Mouse (Mus musculus) G1E-ER4 (cell line): ENCODE measurements around the gene Gmppa. TPM values are rescaled to one million over a fixed set of nuclear protein-coding genes. Genes with fewer than 3 reads are reported as not detected.

Source experiments
- GATA1 ChIP-seq: IDR thresholded peaks from one replicate; pipeline ENCODE4 v1.8.0; 2012; ENCODE audit warnings: low read length, inconsistent platforms
- polyA plus RNA-seq: library from polyadenylated mRNA; stranded (reverse); fragments of >175 nt; gene quantifications from 2 replicates; pipeline ENCODE4 v1.2.3, GENCODE M21; 2012

Gene Gmppa
- 292 TPM in 2 replicates for polyA plus RNA-seq

- TF ChIP-seq GATA1 = no peak
Observed at GRCm38 (mm10) chr1:75435475-75436328, at the start of gene Gmppa. Gene Gmppa, plus strand, starts transcription at chr1:75435930.

DNA sequence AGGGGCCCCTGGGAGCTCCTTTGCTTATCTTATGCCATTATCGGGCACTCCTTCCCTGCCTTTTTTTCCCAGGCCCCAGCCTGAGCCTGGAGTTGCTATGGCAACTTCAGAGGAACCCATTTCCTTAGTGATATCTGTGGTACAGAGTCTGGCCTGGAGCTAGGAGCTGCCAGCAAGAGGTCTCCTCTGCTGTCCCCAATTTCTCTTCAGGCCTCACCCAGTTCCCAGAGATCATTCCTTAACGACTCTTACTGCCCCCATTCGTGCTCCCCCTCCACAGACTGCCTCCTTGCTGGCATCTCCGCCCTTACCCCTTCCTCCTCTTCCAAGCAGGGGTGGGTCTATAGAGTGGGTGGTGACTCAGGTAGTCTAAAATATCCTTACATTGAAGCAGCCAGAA lies 49.6 kb upstream of the Gmppa start:
- no peak for TF ChIP-seq GATA1

GRCm38 (mm10) chr1:75387469-75387928 lies 48.2 kb upstream of the Gmppa start:
- TF ChIP-seq GATA1 = no peak

GRCm38 (mm10) chr1:75387929-75388897 lies 47.5 kb upstream of the Gmppa start:
- no peak for TF ChIP-seq GATA1

- no peak for TF ChIP-seq GATA1
Observed at GRCm38 (mm10) chr1:75388898-75389515, 46.7 kb upstream of the Gmppa start.

- no peak for TF ChIP-seq GATA1
Observed at GRCm38 (mm10) chr1:75393139-75393538, 42.6 kb upstream of the Gmppa start.

DNA sequence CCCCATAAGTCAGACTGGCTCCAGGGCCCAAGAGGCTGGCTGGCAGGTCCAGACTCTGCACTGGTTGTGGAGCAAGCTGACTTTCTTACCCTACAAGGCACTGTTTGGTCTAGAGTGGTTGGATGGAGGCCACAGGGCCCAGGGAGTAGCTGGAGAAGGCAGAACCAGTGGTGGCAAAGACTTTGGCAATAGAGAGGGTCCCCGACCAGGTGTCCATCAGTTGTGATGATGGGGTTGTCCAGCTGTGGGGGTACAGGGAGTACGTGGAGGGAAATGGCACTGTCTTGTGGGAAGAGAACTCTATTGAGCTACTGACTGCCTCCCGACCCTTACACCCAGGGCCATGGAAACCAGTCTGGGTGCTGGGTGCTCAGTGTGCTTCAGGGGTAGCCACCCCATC lies 41.9 kb upstream of the Gmppa start:
- TF ChIP-seq GATA1 = no peak

DNA sequence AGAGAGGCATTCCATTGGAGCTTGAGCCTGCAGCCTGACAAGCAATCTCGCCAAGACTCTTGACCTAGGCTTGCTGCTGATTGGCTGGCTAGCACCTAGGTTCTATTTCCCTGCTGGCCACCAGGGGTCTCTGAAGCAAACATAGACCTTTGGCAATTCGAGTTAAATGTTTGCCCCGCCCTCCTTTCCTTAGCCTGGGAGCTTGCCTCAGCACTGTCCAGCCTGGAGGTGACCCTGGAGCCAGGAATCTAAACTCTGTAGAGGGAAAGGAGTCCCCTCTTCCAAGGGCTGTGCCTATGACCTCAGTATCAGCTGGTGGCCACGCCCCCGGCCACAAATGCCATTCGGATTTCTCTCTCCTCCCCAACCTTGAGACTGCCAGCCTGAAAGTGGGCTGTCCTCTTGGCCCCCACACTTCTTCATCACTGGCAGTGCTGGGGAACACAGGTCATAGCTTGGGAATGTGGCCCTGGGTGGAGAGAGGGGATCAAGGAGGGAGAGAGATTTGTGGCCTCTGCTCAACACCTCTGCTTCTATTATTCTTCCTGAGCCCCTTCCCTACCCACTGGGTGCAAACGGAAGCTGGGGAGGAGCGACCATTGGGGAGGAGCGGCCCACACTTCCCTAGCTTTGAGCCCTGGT lies 36.8 kb upstream of the Gmppa start:
- no peak for TF ChIP-seq GATA1

DNA sequence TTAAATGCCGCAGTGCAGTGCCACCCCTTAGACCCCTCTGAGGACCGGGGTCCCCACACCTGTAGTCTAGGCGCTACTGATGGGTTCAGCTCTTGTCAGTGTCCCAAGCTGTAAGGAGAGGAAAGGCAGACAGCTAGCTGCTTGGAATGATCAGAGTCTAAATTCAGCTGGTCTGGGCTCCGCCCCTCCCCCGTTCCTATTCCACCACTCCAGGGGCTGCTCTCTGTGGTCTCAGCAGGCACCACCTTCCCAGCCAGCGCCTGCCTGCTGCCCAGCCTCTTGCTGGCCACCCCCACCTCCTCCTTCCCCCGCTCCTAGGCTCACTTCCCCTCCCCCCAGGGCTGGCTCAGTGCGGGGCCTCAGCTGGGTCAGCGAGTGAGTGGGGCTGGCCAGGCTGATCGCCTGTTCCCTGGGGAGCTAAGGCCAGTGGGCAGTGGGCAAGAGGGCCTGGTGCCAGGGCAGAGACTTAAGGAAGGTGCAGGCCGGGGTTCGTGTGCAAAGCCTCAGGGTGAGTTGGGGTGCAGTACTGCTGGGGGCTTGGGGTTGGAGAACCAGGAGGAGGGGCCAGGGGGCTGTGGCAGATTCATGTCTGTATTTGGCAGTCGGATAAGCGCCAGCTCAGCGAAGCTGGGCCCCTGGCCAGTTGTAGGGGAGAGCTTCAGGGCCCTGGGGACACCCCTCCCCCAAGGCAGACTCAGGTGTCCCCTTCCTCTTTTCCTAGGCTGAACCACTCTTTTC lies 35.8 kb upstream of the Gmppa start:
- no peak for TF ChIP-seq GATA1

- no peak for TF ChIP-seq GATA1
Observed at GRCm38 (mm10) chr1:75400493-75401115, 35.1 kb upstream of the Gmppa start.

DNA sequence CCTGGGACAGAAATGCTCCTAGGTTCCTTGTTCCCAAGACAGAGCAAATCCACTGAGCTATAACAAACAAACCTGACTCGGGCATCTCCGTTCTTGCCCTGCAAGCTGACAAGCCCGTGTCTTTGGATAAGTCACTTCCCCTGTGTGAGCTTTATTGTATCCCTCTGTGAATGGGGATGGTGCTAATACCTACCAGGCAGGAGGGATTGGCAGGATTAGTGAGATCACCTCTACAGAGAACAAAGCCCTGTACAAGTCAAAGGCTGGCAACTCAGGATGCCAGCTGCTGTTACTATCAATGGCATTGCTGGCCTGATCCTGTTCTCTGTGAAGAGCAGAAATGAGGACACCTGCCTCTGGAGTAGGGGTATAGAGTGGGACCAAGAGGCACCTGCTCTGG lies 30.2 kb upstream of the Gmppa start:
- no peak for TF ChIP-seq GATA1

DNA sequence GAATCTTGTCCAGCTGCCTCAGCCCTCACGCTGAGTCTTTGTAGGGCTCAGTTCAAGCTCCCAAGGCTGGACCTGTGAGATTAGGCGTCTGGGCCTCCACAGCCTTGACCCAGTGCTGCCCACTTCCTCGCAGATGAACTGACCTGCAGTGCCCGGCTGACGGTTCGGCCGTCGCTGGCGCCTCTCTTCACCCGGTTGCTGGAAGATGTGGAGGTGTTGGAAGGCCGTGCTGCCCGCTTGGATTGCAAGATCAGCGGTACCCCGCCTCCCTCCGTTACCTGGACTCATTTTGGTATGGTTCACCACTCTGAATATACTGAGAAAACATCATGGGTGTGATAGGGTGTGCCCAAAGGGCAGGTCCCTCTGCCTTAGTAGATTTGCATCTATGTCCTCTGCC lies 29.6 kb upstream of the Gmppa start:
- no peak for TF ChIP-seq GATA1

GRCm38 (mm10) chr1:75407056-75407455 lies 28.7 kb upstream of the Gmppa start:
- no peak for TF ChIP-seq GATA1

GRCm38 (mm10) chr1:75408210-75408609 lies 27.5 kb upstream of the Gmppa start:
- no peak for TF ChIP-seq GATA1
